Mouse (Mus musculus) embryonic facial prominence, embryonic 14.5 days (tissue): ENCODE results near the gene Rims4. TPM values are rescaled to one million over a fixed set of nuclear protein-coding genes. Genes with fewer than 3 reads are reported as not detected.

Experiments
- ATAC-seq: fragments of 200-750 bp; cut with Nextera tagmentation; 2 replicates; pipeline ENCODE4 v1.8.0; 2017; ENCODE audit warnings: low read depth, moderate number of reproducible peaks, moderate TSS enrichment
- DNase-seq: peaks from one replicate; pipeline ENCODE4 v3.0.0-alpha.2; 2015; ENCODE audit warnings: low spot score
- H3K27ac ChIP-seq: fragments of 300-500 bp; sonication (generic); replicated peaks from 2 replicates; pipeline ENCODE4 v1.5.1; 2014; ENCODE audit warnings: low read depth, mild to moderate bottlenecking, low read length, moderate library complexity
- H3K27me3 ChIP-seq: fragments of 300-500 bp; sonication (generic); replicated peaks from 2 replicates; pipeline ENCODE4 v1.6.1; 2014; ENCODE audit warnings: low read length; ENCODE audit not compliant: control insufficient read depth, insufficient read depth
- H3K36me3 ChIP-seq: fragments of 300-500 bp; sonication (generic); 2 replicates; pipeline ENCODE4 v1.6.1; 2014; ENCODE audit warnings: low read length, mixed read lengths; ENCODE audit not compliant: control insufficient read depth, insufficient read depth
- H3K4me1 ChIP-seq: fragments of 300-500 bp; sonication (generic); 2 replicates; pipeline ENCODE4 v1.6.1; 2014; ENCODE audit warnings: antibody characterized with exemption, low read length; ENCODE audit not compliant: control insufficient read depth, insufficient read depth
- H3K4me2 ChIP-seq: fragments of 300-500 bp; sonication (generic); 2 replicates; pipeline ENCODE4 v1.6.1; 2014; ENCODE audit warnings: low read depth, mild to moderate bottlenecking, low read length, moderate library complexity, mixed read lengths
- H3K4me3 ChIP-seq: fragments of 300-500 bp; sonication (generic); 2 replicates; pipeline ENCODE4 v1.5.1; 2014; ENCODE audit warnings: low read depth, mild to moderate bottlenecking, low read length
- H3K9ac ChIP-seq: fragments of 300-500 bp; sonication (generic); 2 replicates; pipeline ENCODE4 v1.6.1; 2014; ENCODE audit warnings: low read depth, mild to moderate bottlenecking, low read length, moderate library complexity, mixed read lengths
- H3K9me3 ChIP-seq: fragments of 300-500 bp; sonication (generic); 2 replicates; pipeline ENCODE4 v1.6.1; 2016; ENCODE audit warnings: low read length; ENCODE audit not compliant: control insufficient read depth
- WGBS: fragments of 180-500 bp; shearing (Covaris S2); extraction: QIAGEN DNeasy Blood & Tissue Kit; methylation state at CpG from one replicate; pipeline ENCODE4 v1.1.7; 2014; 5-methylcytosine and 5-hydroxymethylcytosine counted together
- polyA plus RNA-seq: library from polyadenylated mRNA; unstranded; fragments of >200 nt; fragmentation: Nextera tagmentation; extraction: Ambion mirVana; gene quantifications from 2 replicates; pipeline ENCODE4 v1.2.1, GENCODE M21; 2014

Gene Rims4
- polyA plus RNA-seq, 1 experiment from 2014 or later: 0.32 TPM

DNA sequence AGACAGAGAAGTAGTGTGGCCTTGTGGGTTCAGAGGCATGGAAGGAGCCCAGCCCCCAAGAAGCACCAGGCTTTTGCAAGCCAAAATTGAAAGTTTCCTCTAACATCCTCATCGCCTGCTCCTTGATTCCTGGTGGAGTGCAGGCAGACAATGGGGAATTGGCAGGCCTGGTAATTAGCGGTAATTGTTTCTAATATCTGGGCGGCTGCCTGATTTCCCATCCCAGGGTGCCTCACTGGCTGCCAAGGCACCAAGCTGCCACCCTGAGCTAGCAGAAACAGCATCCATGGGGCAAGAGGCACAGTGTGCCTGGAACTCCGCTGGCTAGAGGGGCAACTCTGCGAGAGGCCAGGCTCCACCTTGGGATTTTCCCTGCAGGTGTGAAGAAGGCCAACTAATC, 48.7 kb downstream of the Rims4 start:
- ATAC-seq: no peak
- WGBS: 60% methylated on average over 5 of the region's 5 CpGs
- Histone ChIP-seq H3K9ac (no peak overlapping the region), H3K27me3 (0 out of 2 replicates have a peak, but pooled peaks cover 5% of the 10 kb centered on the region), H3K27ac (no peak overlapping the region), H3K36me3 (no peaks in the 10 kb centered on the region), H3K4me3 (no peak overlapping the region), H3K4me1 (no peaks in the 10 kb centered on the region), H3K4me2 (no peak overlapping the region), H3K9me3 (no peaks in the 10 kb centered on the region)
- DNase-seq: no peak

DNA sequence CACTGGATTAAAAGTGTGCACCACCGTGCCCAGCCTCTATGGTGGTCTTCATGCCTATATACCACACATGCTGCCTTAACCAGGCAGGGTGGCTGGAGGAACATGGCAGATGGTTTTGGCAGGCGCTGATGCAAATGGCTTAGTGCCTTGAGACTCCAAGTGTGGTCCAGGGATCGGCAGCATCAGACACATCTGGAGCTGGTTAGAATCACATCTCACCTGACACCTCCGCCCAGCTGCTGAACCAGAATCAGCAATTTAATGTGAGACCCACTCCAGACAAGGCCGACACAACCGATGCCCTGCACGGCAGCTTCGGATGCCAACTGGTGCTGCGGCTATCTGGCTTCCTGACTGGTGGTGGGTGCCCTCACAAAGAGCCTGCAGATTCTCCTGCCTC, 52.4 kb downstream of the Rims4 start:
- ATAC-seq: no peak
- no peak overlapping the region for H3K27ac ChIP-seq
- H3K4me1 ChIP-seq: no peaks in the 10 kb centered on the region
- WGBS: 72% methylated on average over 9 of the region's 9 CpGs
- no peaks in the 10 kb centered on the region for H3K36me3 ChIP-seq
- H3K4me2 ChIP-seq: no peak overlapping the region
- H3K27me3 ChIP-seq: peaks cover 5% of the 10 kb centered on the region; the same call in 1 of the 2 replicates
- H3K4me3 ChIP-seq: no peak overlapping the region
- DNase-seq: no peak
- no peak overlapping the region for H3K9ac ChIP-seq
- H3K9me3 ChIP-seq: no peaks in the 10 kb centered on the region

DNA sequence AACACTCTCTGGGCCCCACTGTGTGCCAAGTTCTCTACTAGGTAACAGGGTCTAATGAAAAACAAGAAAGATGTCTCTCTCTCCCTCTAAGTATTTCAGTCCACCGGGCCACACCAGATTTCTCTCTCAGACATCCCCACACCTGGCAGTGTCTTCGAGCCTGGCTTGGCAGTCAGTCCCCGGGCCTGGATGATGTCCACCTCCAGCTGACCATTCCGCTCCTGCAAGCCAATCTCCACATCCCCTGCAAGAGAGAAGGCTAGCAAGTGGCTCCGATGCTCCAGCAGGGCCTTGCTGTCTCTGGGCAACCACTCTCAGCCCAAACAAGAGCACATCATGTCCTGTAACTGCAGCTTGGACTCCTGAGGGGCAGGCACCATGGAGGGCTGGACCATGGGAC, 53.2 kb downstream of the Rims4 start:
- no peaks in the 10 kb centered on the region for H3K4me1 ChIP-seq
- no peaks in the 10 kb centered on the region; the same call in 1 of the 2 replicates for H3K27me3 ChIP-seq
- no peak overlapping the region for H3K27ac ChIP-seq
- ATAC-seq (no peak), DNase-seq (no peak)
- H3K4me2 ChIP-seq: no peak overlapping the region
- H3K9me3 ChIP-seq: no peaks in the 10 kb centered on the region
- no peaks in the 10 kb centered on the region for H3K36me3 ChIP-seq
- no peak overlapping the region for H3K4me3 ChIP-seq
- WGBS: 85% methylated on average over 5 of the region's 5 CpGs
- no peak overlapping the region for H3K9ac ChIP-seq

DNA sequence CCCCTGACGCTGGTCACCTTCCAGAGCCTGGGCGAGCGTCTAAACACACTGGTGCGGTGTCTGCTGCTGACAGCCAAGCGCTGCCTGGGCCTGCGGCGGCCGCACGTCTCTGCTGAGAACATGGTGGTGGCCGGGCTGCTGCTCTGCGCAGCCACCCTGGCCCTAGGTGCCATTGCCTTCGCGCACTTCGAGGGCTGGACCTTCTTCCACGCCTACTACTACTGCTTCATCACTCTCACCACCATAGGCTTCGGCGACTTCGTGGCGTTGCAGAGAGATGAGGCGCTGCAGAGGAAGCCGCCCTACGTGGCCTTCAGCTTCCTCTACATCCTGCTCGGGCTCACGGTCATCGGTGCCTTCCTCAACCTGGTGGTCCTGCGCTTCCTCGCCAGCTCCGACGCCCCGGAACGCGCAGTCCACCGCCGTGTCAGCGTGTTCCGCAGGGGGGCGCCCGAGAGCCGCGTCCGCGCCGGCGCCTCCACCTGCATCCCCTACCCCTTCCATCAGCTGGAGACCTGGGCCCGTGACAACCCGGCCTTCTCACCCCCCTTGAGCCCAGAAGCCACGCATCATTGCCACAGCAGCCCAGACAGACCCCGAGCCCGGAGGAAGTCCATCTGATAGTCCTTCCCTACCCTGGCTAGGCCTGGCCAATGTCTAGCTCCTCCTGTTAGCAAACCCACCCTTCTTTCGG, 60.1 kb downstream of the Rims4 start:
- Histone ChIP-seq H3K4me3 (no peak overlapping the region; the same call in 1 of the 2 replicates), H3K4me1 (no peaks in the 10 kb centered on the region), H3K4me2 (peak overlapping the region; percentile 40), H3K27me3 (peaks cover 50% of the 10 kb centered on the region), H3K36me3 (no peaks in the 10 kb centered on the region), H3K9me3 (no peaks in the 10 kb centered on the region), H3K27ac (no peak overlapping the region), H3K9ac (no peak overlapping the region)
- DNase-seq: no peak
- peak; percentile 47; the same call in 1 of the 2 replicates for ATAC-seq
- 11% methylated on average over 25 of the region's 50 CpGs for WGBS

DNA sequence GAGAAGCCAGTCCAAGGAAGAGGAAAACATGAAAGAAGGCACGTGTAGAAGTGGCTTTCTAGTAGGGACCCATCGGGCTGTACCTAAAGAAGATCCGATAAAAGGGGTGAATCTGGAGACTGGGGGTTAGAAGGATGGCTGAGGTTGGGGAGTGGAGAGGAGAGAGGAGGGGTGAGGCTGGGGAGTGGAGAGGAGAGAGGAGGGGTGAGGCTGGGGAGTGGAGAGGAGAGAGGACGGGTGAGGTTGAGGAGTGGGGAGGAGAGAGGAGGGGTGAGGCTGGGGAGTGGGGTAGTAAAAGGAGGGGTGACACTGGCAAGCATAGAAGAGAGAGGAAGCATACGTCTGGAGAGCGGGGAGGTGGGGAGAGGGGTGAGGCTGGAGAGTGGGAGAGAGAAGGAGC, 61.2 kb downstream of the Rims4 start:
- no peak overlapping the region for H3K9ac ChIP-seq
- no peak overlapping the region for H3K4me2 ChIP-seq
- H3K27ac ChIP-seq: no peak overlapping the region
- WGBS: 81% methylated on average over 6 of the region's 6 CpGs
- H3K4me3 ChIP-seq: no peak overlapping the region
- no peaks in the 10 kb centered on the region for H3K36me3 ChIP-seq
- no peak for DNase-seq
- H3K9me3 ChIP-seq: no peaks in the 10 kb centered on the region
- no peak for ATAC-seq
- no peaks in the 10 kb centered on the region for H3K4me1 ChIP-seq
- H3K27me3 ChIP-seq: peaks cover 60% of the 10 kb centered on the region

DNA sequence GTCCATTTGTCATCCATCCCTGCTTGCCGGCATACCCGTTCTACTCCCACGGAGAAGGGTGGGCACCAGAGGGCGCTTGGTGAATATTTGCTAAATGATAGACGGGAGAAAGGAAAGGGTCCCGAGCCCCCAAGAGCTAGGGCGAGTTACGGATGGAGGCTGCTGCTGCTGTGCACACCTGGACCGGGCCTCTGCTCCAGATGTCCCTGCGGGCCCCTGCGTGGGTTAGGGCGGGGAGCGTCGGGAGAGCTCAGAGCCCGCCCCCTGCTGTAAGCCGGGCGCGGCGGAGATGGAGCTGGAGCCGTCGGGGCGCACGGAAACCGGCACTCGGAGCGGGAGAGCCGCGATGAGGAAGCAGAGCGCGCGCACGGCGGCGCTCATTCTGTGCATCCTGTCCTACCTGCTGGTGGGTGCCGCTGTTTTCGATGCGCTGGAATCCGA, 65.0 kb downstream of the Rims4 start, which contains the start of gene Kcnk15:
Gene Kcnk15, plus strand, starts transcription at position 191 of the 441 bp plus-strand sequence.
- peak within 1 kb of the TSS; percentile 27 for H3K4me3 ChIP-seq
- H3K27me3 ChIP-seq: peaks cover 80% of the 10 kb centered on the region
- ATAC-seq: no peak
- 2% methylated on average over 16 of the region's 38 CpGs for WGBS
- H3K4me2 ChIP-seq: peak within 1 kb of the TSS; percentile 36
- H3K36me3 ChIP-seq: no peaks in the 10 kb centered on the region
- H3K9ac ChIP-seq: no peak within 1 kb of the TSS
- no peak within 1 kb of the TSS for H3K27ac ChIP-seq
- DNase-seq: peak; percentile 40
- no peaks in the 10 kb centered on the region for H3K4me1 ChIP-seq
- H3K9me3 ChIP-seq: no peaks in the 10 kb centered on the region

DNA sequence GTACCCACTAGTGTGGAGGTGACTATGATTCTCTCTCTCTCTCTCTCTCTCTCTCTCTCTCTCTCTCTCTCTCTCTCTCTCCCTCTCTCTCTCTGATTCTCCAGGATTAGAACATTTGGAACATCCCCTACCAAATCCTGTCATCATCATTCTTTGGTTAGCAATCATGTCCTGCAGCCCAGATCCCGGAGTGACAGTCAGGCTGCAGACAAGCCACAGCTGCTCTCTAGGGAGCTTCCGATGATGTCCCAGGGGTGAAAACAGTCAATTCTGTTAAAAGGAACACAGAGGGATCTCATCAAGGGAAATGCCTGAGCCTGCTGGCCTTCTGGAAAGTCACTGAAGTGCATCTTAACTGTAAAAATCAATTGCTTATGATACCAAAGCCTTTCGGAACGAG, 76.4 kb downstream of the Rims4 start:
- Histone ChIP-seq H3K4me2 (no peak overlapping the region), H3K4me3 (no peak overlapping the region), H3K9me3 (no peaks in the 10 kb centered on the region), H3K27me3 (no peaks in the 10 kb centered on the region), H3K4me1 (no peaks in the 10 kb centered on the region), H3K27ac (no peak overlapping the region), H3K9ac (no peak overlapping the region), H3K36me3 (no peaks in the 10 kb centered on the region)
- DNase-seq (no peak), ATAC-seq (no peak)
- WGBS: 71% methylated on average over 4 of the region's 4 CpGs

DNA sequence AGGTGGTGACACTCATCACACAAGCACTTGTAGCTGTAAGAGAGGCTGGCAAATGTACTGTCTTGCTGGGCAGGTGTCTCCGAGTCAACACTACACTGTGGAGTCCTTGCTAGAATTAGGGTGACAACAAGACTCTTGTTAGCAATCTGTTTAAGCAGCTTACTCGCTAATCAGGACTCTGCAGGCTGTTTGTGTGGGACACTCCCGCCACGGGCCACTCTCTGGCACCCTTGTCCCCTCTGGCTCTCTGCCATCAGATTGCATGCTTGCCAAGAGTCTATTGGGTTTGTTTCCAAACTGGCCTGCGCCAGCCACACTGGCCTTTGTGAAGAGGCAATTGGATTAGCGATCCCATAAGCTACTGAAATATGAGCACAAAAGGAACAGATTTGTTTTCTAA, 79.0 kb downstream of the Rims4 start:
- no peaks in the 10 kb centered on the region for H3K9me3 ChIP-seq
- no peaks in the 10 kb centered on the region for H3K36me3 ChIP-seq
- H3K27me3 ChIP-seq: no peaks in the 10 kb centered on the region
- H3K9ac ChIP-seq: no peak overlapping the region
- H3K4me2 ChIP-seq: no peak overlapping the region
- DNase-seq: peak; percentile 58
- H3K27ac ChIP-seq: no peak overlapping the region
- ATAC-seq: peak; percentile 71; the same call in 1 of the 2 replicates
- 60% methylated on average over 6 of the region's 6 CpGs for WGBS
- no peaks in the 10 kb centered on the region for H3K4me1 ChIP-seq
- no peak overlapping the region for H3K4me3 ChIP-seq

DNA sequence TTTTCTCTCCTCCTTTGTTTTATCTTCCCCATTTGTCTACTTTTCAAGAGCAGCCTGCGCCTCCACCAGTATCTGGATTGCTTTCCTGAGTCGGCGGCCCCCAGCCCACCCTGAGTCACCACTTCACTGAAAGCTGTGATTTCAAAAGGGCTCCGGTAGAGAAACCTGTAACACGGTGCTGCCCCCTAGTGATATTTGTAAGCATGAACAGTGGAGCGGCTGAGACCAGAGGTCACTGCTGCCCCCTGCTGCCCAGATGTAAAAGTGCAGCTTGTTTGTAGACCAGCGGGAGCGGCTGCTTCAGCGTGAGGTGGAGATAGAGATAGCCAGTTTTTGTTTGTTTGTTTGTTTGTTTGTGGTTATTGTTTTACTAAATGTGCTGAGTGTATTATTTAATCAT, 80.4 kb downstream of the Rims4 start:
- Histone ChIP-seq H3K9me3 (no peaks in the 10 kb centered on the region), H3K27ac (no peak overlapping the region), H3K27me3 (no peaks in the 10 kb centered on the region), H3K4me3 (no peak overlapping the region), H3K36me3 (no peaks in the 10 kb centered on the region), H3K9ac (no peak overlapping the region), H3K4me1 (no peaks in the 10 kb centered on the region), H3K4me2 (no peak overlapping the region)
- peak; percentile 85 for DNase-seq
- ATAC-seq: peak; percentile 33; the same call in 1 of the 2 replicates
- 32% methylated on average over 9 of the region's 9 CpGs for WGBS
